Mouse (Mus musculus) spleen, adult 18-20 months (tissue): ENCODE results near the gene Gm10139.
"Not testable (repeated sequence)": the region's sequence is repeated elsewhere in the genome, so short reads cannot be mapped to it uniquely, and the experiment has no call there.

ENCODE experiments used
- DNase-seq, 2 experiments: peaks; one replicate each; pipeline ENCODE4 v3.0.0; 2022; ENCODE audit warnings: mixed read lengths in 2 of 2

Gene Gm10139

DNA sequence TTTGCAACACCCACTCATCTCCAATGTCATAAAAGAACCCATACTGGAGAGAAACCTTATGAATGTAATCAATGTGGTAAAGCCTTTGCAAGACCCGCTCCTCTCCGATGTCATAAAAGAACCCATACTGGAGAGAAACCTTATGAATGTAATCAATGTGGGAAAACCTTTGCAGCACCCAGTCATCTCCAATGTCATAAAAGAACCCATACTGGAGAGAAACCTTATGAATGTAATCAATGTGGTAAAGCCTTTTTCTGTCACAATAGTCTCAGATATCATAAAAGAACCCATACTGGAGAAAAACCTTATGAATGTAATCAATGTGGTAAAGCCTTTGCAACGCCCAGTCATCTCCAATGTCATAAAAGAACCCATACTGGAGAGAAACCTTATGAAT, at the start of gene Gm10139:
TSS of gene Gm10139 (plus strand) at position 301 of the 400 bp plus-strand sequence.
- DNase-seq: not testable (repeated sequence)

DNA sequence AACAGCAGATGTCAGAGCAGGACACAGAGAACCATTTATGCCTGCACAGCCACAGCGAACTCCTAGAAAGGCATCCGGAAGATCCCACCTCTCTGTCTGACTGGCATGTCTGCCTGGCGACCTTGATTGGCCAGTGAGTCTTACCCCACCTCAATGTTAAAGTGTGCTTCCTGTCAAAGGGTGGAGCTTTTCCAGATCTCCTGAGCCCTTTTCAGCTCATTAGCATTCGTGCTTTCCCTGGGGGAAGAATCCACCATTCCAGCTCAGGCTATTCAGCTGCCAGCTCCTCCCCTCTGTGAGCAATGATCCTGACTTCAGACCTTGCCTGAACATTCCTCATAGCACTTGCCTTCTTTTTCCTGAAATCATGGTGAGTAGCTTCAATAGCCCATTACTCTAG, 45.2 kb downstream of the Gm10139 start:
- not testable (repeated sequence) for DNase-seq
